Mouse (Mus musculus): ENCODE measurements around the gene Mak. TPM values are rescaled to one million over a fixed set of nuclear protein-coding genes. Genes with fewer than 3 reads are reported as not detected.

Gene Mak
- polyA plus RNA-seq, 1 experiment = 98.5 TPM

DNA sequence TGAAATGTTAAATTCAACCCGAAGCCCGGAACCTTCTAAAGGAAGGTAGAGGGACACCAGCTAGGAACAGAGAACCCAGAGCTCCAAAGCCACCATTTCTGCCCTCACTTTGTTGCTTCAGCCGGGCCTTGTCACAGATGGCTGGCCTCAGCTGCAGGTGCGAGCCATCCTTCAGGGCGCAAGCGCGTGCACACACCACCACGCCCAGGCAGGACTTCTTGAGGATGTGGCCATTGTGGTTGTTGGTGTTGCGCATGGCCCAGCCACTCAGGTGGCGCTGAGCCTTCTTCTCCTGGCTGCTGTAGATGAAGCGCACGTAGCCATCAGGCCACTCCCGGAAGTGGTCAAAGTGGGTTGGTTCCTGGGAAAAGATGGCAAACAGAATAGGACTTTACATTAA, 26.0 kb upstream of the Mak start:
- TF ChIP-seq POLR2A (IDR thresholded peaks at IDR 0.05; ENCODE audit: control insufficient read depth, low read depth, low read length) (no peak), CTCF (IDR thresholded peaks at IDR 0.05; ENCODE audit: control insufficient read depth, insufficient read depth, insufficient replicate concordance, low read depth, low read length) (no peak)

DNA sequence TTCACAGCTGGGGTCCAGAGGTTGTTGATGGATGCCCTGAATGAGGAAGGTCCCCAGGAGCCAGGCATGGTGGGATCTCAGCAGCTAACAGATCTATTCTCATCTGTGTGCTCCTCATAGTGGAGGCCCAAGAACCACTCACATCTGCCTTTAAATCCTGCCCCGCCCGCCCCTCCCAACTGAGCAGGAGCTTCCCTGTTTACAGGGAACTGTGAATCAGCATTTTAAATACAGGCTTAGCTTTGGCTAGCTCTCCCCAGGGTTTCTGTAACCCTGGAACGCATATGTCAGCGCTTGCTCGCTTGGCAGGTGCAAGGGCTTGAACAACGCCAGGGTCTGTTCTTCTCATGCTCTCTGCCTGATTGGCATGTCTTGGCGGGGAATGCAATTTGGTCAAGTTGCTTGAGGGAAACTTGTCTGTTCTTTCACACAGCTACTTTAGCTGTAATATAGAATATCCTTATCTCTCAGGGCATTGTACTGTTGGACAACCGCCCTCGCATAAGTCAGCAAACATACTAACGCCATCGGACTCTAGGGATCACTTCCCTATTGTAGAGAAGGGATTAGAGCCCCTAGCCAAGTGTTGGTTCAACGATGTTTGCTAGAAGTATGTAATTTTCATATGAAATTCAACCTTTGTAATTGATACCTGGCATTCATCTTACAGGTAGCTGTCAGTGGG, 24.5 kb upstream of the Mak start:
- H3K27me3 ChIP-seq (ENCODE audit: control insufficient read depth, insufficient read depth, low read length) = no peaks in the 10 kb centered on the region
- TF ChIP-seq CTCF (IDR thresholded peaks at IDR 0.05; ENCODE audit: control insufficient read depth, insufficient read depth, insufficient replicate concordance, low read depth, low read length) (no peak), POLR2A (IDR thresholded peaks at IDR 0.05; ENCODE audit: control insufficient read depth, low read depth, low read length) (no peak)

More for the DNA sequence above, 26.0 kb upstream of the Mak start:
- Histone ChIP-seq H3K27me3 (ENCODE audit: control insufficient read depth, insufficient read depth, low read length) (no peaks in the 10 kb centered on the region), H3K36me3 (ENCODE audit: control insufficient read depth, insufficient read depth, low read length) (no peaks in the 10 kb centered on the region), H3K4me1 (ENCODE audit: control insufficient read depth, insufficient read depth, low read length) (no peaks in the 10 kb centered on the region), H3K4me3 (ENCODE audit: control insufficient read depth, low read depth, low read length) (no peak overlapping the region), H3K27ac (ENCODE audit: control insufficient read depth, insufficient read depth, low read depth, low read length) (no peak overlapping the region)

DNA sequence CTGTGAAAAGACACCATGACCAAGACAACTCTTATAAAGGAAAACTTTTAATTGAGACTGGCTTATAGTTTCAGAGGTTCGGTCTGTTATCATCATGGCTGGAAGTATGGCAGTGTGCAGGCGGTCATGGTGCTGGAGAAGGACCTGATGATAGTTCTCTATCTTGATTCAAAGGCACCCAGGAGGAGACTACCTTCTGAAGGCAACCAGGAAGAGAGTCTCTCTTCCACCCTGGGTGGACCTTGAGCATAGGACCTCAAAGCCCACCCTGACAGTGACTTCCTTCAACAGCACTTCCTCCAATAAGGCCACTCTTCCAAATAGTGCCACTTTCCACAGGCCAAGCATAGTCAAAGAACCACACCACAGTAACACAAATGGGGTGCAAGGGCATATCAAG, 20.5 kb upstream of the Mak start:
- Histone ChIP-seq H3K27me3 (ENCODE audit: control insufficient read depth, insufficient read depth, low read length) (no peaks in the 10 kb centered on the region), H3K4me1 (ENCODE audit: control insufficient read depth, insufficient read depth, low read length) (peaks cover 2% of the 10 kb centered on the region), H3K4me3 (ENCODE audit: control insufficient read depth, low read depth, low read length) (no peak overlapping the region), H3K36me3 (ENCODE audit: control insufficient read depth, insufficient read depth, low read length) (no peaks in the 10 kb centered on the region), H3K27ac (ENCODE audit: control insufficient read depth, insufficient read depth, low read depth, low read length) (no peak overlapping the region)
- TF ChIP-seq CTCF (IDR thresholded peaks at IDR 0.05; ENCODE audit: control insufficient read depth, insufficient read depth, insufficient replicate concordance, low read depth, low read length) = no peak
- TF ChIP-seq POLR2A (IDR thresholded peaks at IDR 0.05; ENCODE audit: control insufficient read depth, low read depth, low read length) = no peak

More for the DNA sequence above, 24.5 kb upstream of the Mak start:
- Histone ChIP-seq H3K4me3 (ENCODE audit: control insufficient read depth, low read depth, low read length) (no peak overlapping the region), H3K27ac (ENCODE audit: control insufficient read depth, insufficient read depth, low read depth, low read length) (no peak overlapping the region), H3K4me1 (ENCODE audit: control insufficient read depth, insufficient read depth, low read length) (no peaks in the 10 kb centered on the region), H3K36me3 (ENCODE audit: control insufficient read depth, insufficient read depth, low read length) (no peaks in the 10 kb centered on the region)

DNA sequence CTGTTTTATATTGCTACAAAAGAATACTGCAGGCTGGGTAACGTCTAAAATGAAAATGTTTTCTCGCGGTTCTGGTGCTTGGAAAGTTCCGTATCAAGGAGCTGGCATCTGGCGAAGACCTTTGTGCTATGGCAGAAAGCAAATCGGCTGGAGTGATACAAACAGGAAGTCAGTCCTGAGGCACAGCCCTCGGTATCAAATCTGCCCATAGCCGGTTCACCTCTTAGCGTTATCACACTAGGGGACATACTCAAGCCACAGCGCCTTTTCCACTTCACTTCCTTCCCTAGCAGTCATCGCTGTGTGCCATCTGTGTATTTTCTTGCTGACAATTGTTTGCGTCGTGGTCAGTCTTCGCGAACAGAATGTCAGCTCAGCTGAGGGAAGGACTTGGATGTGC, 18.8 kb upstream of the Mak start:
- Histone ChIP-seq H3K27me3 (ENCODE audit: control insufficient read depth, insufficient read depth, low read length) (no peaks in the 10 kb centered on the region), H3K4me1 (ENCODE audit: control insufficient read depth, insufficient read depth, low read length) (peaks cover 2% of the 10 kb centered on the region), H3K36me3 (ENCODE audit: control insufficient read depth, insufficient read depth, low read length) (no peaks in the 10 kb centered on the region), H3K4me3 (ENCODE audit: control insufficient read depth, low read depth, low read length) (peak overlapping the region; percentile 23), H3K27ac (ENCODE audit: control insufficient read depth, insufficient read depth, low read depth, low read length) (no peak overlapping the region)
- TF ChIP-seq CTCF (IDR thresholded peaks at IDR 0.05; ENCODE audit: control insufficient read depth, insufficient read depth, insufficient replicate concordance, low read depth, low read length) = no peak
- TF ChIP-seq POLR2A (IDR thresholded peaks at IDR 0.05; ENCODE audit: control insufficient read depth, low read depth, low read length) = no peak

DNA sequence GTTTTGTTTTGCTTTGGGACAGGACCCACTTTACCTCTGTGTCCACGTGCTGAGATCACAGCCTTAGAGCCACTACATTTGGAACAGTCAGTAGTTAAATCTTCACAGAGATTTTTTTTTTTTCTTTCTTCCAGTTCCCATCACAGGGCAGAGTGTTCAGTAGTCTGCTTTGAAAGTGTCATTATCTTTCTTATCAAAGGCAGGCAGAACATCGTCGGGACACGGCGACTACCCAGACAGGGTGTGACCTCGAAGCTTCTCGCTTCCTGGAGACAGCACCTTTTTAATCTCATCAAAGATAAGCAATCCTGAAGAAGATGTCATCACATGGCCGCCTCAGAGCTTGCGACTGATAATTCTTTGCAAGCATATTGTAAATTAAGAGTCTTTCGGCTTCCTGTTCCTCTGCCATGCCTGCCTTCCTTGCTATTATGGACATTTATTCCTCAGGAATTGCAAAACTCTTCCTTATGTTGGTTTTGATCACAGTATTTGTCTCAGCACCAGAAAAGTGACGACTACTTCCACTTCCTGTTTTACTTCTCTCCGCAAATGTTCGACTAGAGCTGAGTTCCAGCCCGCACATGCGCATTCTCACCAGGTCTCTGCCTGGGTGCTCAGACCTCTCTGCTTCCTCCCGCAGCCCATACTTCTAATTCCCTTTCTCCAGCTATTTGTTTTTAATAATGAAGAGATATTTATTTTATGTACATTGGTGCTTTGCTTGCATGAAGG, 18.0 kb upstream of the Mak start:
- peak overlapping the region; percentile 47; the same call in 1 of the 2 replicates for H3K4me3 ChIP-seq (ENCODE audit: control insufficient read depth, low read depth, low read length)
- H3K36me3 ChIP-seq (ENCODE audit: control insufficient read depth, insufficient read depth, low read length) = no peaks in the 10 kb centered on the region
- H3K27me3 ChIP-seq (ENCODE audit: control insufficient read depth, insufficient read depth, low read length) = no peaks in the 10 kb centered on the region
- H3K27ac ChIP-seq (ENCODE audit: control insufficient read depth, insufficient read depth, low read depth, low read length) = no peak overlapping the region
- TF ChIP-seq CTCF (IDR thresholded peaks at IDR 0.05; ENCODE audit: control insufficient read depth, insufficient read depth, insufficient replicate concordance, low read depth, low read length) (no peak), POLR2A (IDR thresholded peaks at IDR 0.05; ENCODE audit: control insufficient read depth, low read depth, low read length) (no peak)
- peaks cover 2% of the 10 kb centered on the region for H3K4me1 ChIP-seq (ENCODE audit: control insufficient read depth, insufficient read depth, low read length)

DNA sequence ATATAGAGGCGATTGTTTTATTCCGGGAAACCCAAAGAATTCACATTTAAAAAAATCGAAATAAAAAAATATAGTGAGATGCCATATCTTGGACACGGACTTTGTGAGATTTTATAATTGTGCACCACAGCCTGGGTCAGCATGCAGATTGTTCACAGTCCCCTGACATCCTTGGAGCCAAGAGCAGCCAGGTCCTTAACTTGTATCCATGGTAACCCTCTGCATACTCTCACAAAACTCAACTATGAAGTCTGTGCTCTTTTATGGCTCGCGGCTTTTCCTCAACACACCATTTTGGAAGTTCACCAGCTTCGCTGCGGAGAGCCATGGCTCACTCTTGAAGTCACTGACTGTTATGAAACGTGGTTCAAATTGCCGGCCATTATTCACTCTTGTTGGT, 14.7 kb upstream of the Mak start:
- H3K27ac ChIP-seq (ENCODE audit: control insufficient read depth, insufficient read depth, low read depth, low read length) = no peak overlapping the region
- no peak overlapping the region for H3K4me3 ChIP-seq (ENCODE audit: control insufficient read depth, low read depth, low read length)
- H3K27me3 ChIP-seq (ENCODE audit: control insufficient read depth, insufficient read depth, low read length) = no peaks in the 10 kb centered on the region
- TF ChIP-seq CTCF (IDR thresholded peaks at IDR 0.05; ENCODE audit: control insufficient read depth, insufficient read depth, insufficient replicate concordance, low read depth, low read length) = no peak
- no peak for TF ChIP-seq POLR2A (IDR thresholded peaks at IDR 0.05; ENCODE audit: control insufficient read depth, low read depth, low read length)
- H3K4me1 ChIP-seq (ENCODE audit: control insufficient read depth, insufficient read depth, low read length) = peaks cover 2% of the 10 kb centered on the region
- H3K36me3 ChIP-seq (ENCODE audit: control insufficient read depth, insufficient read depth, low read length) = no peaks in the 10 kb centered on the region

DNA sequence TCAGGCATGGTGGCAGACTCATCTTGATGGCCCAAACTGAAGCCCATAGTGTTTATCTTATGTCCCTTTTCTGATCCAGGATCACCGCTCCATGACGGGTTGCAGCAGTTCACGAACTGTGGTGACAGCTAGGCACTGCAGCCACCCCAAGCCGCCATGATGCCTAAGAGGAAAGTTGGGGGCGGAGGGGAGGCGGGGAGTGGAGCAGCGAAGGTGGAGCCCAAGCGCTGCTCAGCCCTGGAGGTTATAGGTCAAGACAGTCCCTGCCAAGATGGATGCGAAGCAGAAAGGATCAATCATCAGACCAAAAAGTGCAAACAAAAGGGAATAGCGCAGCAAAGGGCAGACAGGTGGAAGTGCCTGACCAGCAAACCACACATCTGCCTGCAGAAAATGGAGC, 11.8 kb upstream of the Mak start:
- no peak overlapping the region for H3K4me3 ChIP-seq (ENCODE audit: control insufficient read depth, low read depth, low read length)
- H3K4me1 ChIP-seq (ENCODE audit: control insufficient read depth, insufficient read depth, low read length) = no peaks in the 10 kb centered on the region
- H3K27ac ChIP-seq (ENCODE audit: control insufficient read depth, insufficient read depth, low read depth, low read length) = no peak overlapping the region
- TF ChIP-seq POLR2A (IDR thresholded peaks at IDR 0.05; ENCODE audit: control insufficient read depth, low read depth, low read length) (no peak), CTCF (IDR thresholded peaks at IDR 0.05; ENCODE audit: control insufficient read depth, insufficient read depth, insufficient replicate concordance, low read depth, low read length) (no peak)
- no peaks in the 10 kb centered on the region for H3K27me3 ChIP-seq (ENCODE audit: control insufficient read depth, insufficient read depth, low read length)
- H3K36me3 ChIP-seq (ENCODE audit: control insufficient read depth, insufficient read depth, low read length) = no peaks in the 10 kb centered on the region
